Mouse (Mus musculus) ES-Bruce4 (cell line): ENCODE results near the gene Snrpc. TPM values are rescaled to one million over a fixed set of nuclear protein-coding genes. Genes with fewer than 3 reads are reported as not detected.

Experiments used
- H3K27ac ChIP-seq: 2 replicates; pipeline ENCODE4 v1.5.1; 2012; ENCODE audit warnings: low read length, inconsistent platforms; ENCODE audit not compliant: insufficient read depth
- H3K27me3 ChIP-seq: 2 replicates; pipeline ENCODE4 v1.6.1; 2012; ENCODE audit warnings: mild to moderate bottlenecking, low read length, inconsistent platforms; ENCODE audit not compliant: control insufficient read depth, poor library complexity, insufficient read depth, severe bottlenecking
- H3K36me3 ChIP-seq: 2 replicates; pipeline ENCODE4 v1.6.1; 2012; ENCODE audit warnings: inconsistent platforms, mild to moderate bottlenecking, low read length, moderate library complexity; ENCODE audit not compliant: control insufficient read depth, poor library complexity, insufficient read depth, severe bottlenecking
- H3K4me1 ChIP-seq: one replicate; pipeline ENCODE4 v1.8.1; 2011; ENCODE audit warnings: low read length; ENCODE audit not compliant: control insufficient read depth, insufficient read depth
- H3K4me3 ChIP-seq: 2 replicates; pipeline ENCODE4 v1.5.1; 2011; ENCODE audit warnings: low read depth, mild to moderate bottlenecking, low read length
- H3K9ac ChIP-seq: 2 replicates; pipeline ENCODE4 v1.6.1; 2012; ENCODE audit warnings: low read depth, mild to moderate bottlenecking, inconsistent platforms; ENCODE audit not compliant: poor library complexity, severe bottlenecking
- H3K9me3 ChIP-seq: replicated peaks from 2 replicates; pipeline ENCODE4 v1.6.1; 2012; ENCODE audit warnings: mild to moderate bottlenecking, low read length, inconsistent platforms; ENCODE audit not compliant: control insufficient read depth, poor library complexity, insufficient read depth, severe bottlenecking
- CTCF ChIP-seq: IDR thresholded peaks from one replicate; pipeline ENCODE4 v1.8.1; 2011; ENCODE audit warnings: low read depth, low read length
- EP300 ChIP-seq: IDR thresholded peaks from 2 replicates; pipeline ENCODE4 v1.6.1; 2011; ENCODE audit warnings: low read depth, low read length; ENCODE audit not compliant: insufficient read depth
- POLR2A ChIP-seq: IDR thresholded peaks from one replicate; pipeline ENCODE4 v1.8.1; 2011; ENCODE audit warnings: low read length; ENCODE audit not compliant: insufficient read depth
- polyA plus RNA-seq: library from polyadenylated mRNA; stranded (reverse); fragments of >200 nt; gene quantifications from 2 replicates; pipeline ENCODE4 v1.2.4, GENCODE M21; 2011; ENCODE audit warnings: low read depth; ENCODE audit not compliant: missing spikeins, insufficient read depth, insufficient read length

Gene Snrpc
- polyA plus RNA-seq, 1 experiment, result 266 TPM

DNA sequence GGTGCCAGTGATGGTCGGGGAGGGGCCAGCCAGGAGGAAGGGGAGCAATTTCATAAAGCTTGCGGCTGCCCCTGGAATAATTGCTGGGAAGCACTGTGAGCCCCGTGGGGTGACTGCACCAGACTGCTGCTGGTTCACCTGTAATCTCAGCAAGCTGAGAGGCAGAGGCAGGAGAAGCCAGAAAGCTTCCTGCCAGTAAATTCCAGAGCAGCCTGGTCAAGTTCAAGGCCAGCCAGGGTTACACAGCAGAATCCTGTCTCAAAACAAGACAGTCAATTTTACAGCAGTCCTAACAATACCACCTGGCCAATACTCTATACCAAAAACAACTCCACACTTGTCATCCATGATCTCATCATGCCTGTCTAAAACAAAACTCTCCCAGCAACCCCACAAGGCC lies 26.0 kb upstream of the Snrpc start:
- Histone ChIP-seq H3K4me3 (no peak overlapping the region), H3K27me3 (no peaks in the 10 kb centered on the region), H3K27ac (no peak overlapping the region), H3K4me1 (peaks cover 1% of the 10 kb centered on the region), H3K9me3 (no peaks in the 10 kb centered on the region), H3K36me3 (0 out of 2 replicates have a peak, but pooled peaks cover 2% of the 10 kb centered on the region), H3K9ac (no peak overlapping the region)
- no peak for TF ChIP-seq EP300
- TF ChIP-seq CTCF, result no peak
- no peak for TF ChIP-seq POLR2A

DNA sequence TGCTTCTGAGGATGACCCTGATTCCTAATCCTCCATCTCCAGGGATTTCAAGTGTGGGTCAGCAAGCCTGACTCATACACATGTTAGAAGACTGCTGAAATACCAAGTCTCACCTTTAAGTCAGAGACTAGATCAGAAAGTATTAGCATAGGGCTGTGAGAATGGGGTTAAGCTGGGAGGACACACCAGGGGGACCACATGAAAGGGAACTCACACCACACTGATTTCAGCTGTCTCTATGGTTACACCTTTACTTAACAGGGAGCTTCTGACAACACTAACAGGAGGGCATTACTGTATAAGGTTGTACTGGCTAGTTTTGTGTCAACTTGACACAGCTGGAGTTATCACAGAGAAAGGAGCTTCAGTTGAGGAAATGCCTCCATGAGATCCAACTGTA lies 23.3 kb upstream of the Snrpc start:
- Histone ChIP-seq H3K4me3 (no peak overlapping the region), H3K36me3 (0 out of 2 replicates have a peak, but pooled peaks cover 2% of the 10 kb centered on the region), H3K9me3 (no peaks in the 10 kb centered on the region), H3K27ac (no peak overlapping the region), H3K27me3 (no peaks in the 10 kb centered on the region), H3K4me1 (peaks cover 1% of the 10 kb centered on the region), H3K9ac (no peak overlapping the region)
- TF ChIP-seq EP300 (no peak), POLR2A (no peak), CTCF (no peak)

DNA sequence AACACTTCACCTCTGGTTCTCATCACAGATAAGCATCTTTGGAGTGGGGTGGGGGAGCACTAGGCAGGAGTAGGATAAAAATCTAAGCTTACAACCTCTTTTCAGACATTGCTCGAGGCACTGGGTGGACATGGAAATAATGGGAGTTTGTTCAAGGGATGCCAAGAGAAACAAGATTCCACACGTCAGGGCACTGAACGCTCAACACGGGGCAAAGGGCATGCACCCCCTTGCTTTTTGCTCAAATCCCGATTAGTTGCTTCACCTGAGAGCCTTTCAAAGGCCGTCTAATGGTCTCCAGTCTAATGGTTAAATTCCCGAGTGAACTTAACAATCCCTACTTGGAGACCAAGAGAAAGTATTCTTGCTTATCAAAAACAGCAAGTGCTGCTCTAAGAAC lies 18.9 kb upstream of the Snrpc start:
- Histone ChIP-seq H3K36me3 (no peaks in the 10 kb centered on the region), H3K4me1 (peaks cover 1% of the 10 kb centered on the region), H3K9ac (peak overlapping the region; percentile 86), H3K27me3 (no peaks in the 10 kb centered on the region), H3K27ac (no peak overlapping the region), H3K4me3 (peak overlapping the region; percentile 87), H3K9me3 (no peaks in the 10 kb centered on the region)
- TF ChIP-seq CTCF (no peak), EP300 (no peak)

DNA sequence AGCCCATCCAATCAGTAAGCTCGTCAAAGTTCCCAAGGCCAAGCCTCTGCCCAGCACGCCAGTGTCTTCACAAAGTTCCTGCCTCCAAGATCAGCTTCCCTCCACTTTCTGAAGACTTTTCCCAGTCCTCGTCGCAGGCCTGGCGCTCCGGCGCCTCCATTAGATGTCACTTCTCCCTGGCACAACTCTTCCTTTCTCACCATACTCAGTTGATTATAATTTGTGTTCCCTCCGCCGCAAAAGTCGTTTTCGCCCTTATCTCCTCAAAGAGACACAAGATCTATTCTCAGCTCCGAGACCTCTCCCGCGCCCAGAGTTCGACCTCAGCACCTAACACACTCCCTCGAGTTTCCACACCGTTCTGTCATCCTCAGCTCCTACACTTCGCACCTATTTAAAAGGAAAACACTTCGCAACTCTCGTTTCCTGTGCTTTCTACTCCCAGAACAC lies 18.4 kb upstream of the Snrpc start:
- TF ChIP-seq EP300, result no peak
- TF ChIP-seq POLR2A, result no peak
- TF ChIP-seq CTCF, result no peak
- H3K27me3 ChIP-seq, result no peaks in the 10 kb centered on the region
- peak overlapping the region; percentile 86 for H3K9ac ChIP-seq
- peaks cover 1% of the 10 kb centered on the region for H3K4me1 ChIP-seq
- H3K4me3 ChIP-seq, result peak overlapping the region; percentile 87
- H3K27ac ChIP-seq, result no peak overlapping the region
- H3K36me3 ChIP-seq, result no peaks in the 10 kb centered on the region
- no peaks in the 10 kb centered on the region for H3K9me3 ChIP-seq

DNA sequence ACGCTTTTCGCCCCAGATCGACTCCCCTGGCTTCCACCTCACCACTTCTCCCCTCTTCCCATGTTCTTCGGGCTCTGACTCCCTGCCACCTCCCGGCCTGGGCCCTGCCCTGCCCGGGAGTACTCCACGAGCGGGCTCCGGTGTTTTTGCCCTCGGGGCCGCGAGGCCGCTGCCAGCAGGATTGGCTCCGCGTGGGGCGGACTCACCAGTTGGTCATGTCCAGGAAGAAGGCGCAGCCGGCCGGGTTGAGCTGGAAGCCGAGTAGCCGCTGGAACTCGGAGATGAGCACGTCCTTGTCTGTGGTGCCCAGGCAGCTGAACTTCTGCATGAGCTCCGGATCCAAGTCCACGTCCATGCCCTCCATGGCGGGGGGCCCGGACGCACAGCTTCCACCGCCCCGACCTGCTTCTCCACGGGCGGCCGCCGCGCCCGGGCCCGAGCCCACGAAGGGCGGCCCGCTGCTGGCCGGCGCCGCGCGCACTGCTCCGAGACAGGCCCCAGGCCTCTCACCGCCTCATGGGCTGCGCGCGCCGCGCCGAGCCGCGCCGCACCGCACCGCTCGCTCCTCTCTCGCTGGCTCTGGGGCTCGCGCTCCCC lies 17.9 kb upstream of the Snrpc start:
- Histone ChIP-seq H3K27me3 (no peaks in the 10 kb centered on the region), H3K4me1 (peaks cover 1% of the 10 kb centered on the region), H3K9ac (peak overlapping the region; percentile 86), H3K9me3 (no peaks in the 10 kb centered on the region), H3K27ac (no peak overlapping the region), H3K4me3 (peak overlapping the region; percentile 87), H3K36me3 (no peaks in the 10 kb centered on the region)
- TF ChIP-seq POLR2A (no peak), EP300 (no peak), CTCF (no peak)

DNA sequence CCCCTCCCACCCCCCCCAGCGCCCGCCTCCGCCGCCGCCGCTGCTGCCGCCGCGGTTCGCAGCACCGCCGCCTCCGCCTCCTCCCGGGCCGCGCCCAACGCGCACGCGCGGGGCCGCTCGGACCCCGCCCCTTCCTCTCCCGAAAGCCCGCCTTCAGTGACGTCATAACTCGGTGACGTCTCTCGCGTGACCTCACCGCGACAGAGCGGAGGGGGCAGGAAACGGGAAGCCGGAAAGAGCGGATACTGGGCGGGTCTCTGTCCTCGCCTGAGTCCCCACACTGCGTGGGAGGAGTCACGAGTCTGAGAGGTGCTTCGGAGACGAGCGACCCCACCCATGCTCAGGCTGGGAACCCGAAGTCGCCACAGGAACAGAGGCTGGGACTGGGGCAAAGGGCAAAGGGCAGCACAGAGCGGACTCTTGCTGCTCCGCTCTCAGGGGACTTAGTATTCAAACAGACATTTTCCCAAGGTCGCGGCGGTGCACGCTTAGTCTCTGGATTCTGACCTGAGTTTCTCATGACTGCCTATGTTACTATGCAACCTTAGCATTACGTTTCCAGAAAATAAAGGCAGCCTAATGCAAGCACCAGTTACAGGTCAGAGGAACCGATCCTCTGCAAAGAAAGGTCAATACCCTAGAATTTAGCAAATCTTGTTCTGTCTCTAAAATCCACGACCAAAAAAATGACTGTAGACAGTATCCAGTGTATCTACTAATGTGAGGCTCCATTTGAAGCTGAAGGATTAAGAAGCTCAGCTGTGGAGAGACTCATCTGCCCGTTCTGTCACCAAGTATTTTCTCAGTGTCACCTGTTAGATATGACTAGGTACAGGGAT lies 17.2 kb upstream of the Snrpc start, which contains the start of gene D17Wsu92e:
D17Wsu92e (minus strand) TSS at position 81 of the 839 bp plus-strand sequence.
- Histone ChIP-seq H3K27me3 (no peaks in the 10 kb centered on the region), H3K27ac (peak within 1 kb of the TSS; percentile 64), H3K9ac (peak within 1 kb of the TSS; percentile 86), H3K36me3 (no peaks in the 10 kb centered on the region), H3K9me3 (no peaks in the 10 kb centered on the region), H3K4me1 (peaks cover 5% of the 10 kb centered on the region), H3K4me3 (peak within 1 kb of the TSS; percentile 87)
- peak; percentile 57; the same call in 1 of the 2 replicates for TF ChIP-seq EP300
- peak; percentile 78 for TF ChIP-seq POLR2A
- no peak for TF ChIP-seq CTCF
